Mouse (Mus musculus): ENCODE results near the gene Csn1s2b.

DNA sequence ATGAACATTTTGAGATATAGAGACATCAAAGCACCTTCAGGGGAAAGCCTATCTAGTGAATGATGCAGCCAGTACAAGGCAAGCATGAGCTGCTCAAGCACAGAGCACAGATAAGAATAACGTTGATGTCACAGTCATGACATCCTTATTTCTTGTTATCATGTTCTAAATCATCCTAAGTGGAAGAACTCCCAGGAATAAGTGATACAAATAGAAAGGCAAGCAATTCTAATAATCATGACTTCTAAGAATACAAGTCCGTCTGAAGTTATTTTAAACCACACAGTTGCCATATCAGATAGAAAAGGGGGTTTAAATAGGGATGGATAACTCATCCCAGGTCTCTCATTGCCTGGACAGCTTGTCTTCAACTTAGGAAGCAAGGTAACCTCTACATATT lies at the start of gene Csn1s2b:
- TF ChIP-seq CTCF (IDR thresholded peaks at IDR 0.05; ENCODE audit: insufficient read depth, low read depth, low read length) = no peak
- TF ChIP-seq POLR2A (IDR thresholded peaks at IDR 0.05; ENCODE audit: insufficient read depth, low read depth, low read length) = no peak

Data from olfactory bulb, adult 2 months (tissue).